Mouse (Mus musculus) spleen, adult 18-20 months (tissue): ENCODE results near the gene Nme1.
A peak's percentile ranks its signal among the peaks of the same experiment; 100 is the strongest.

Experiments used
- DNase-seq, 2 experiments: peaks; one replicate each; pipeline ENCODE4 v3.0.0; 2022; ENCODE audit warnings: mixed read lengths in 2 of 2

Nme1 gene

DNA sequence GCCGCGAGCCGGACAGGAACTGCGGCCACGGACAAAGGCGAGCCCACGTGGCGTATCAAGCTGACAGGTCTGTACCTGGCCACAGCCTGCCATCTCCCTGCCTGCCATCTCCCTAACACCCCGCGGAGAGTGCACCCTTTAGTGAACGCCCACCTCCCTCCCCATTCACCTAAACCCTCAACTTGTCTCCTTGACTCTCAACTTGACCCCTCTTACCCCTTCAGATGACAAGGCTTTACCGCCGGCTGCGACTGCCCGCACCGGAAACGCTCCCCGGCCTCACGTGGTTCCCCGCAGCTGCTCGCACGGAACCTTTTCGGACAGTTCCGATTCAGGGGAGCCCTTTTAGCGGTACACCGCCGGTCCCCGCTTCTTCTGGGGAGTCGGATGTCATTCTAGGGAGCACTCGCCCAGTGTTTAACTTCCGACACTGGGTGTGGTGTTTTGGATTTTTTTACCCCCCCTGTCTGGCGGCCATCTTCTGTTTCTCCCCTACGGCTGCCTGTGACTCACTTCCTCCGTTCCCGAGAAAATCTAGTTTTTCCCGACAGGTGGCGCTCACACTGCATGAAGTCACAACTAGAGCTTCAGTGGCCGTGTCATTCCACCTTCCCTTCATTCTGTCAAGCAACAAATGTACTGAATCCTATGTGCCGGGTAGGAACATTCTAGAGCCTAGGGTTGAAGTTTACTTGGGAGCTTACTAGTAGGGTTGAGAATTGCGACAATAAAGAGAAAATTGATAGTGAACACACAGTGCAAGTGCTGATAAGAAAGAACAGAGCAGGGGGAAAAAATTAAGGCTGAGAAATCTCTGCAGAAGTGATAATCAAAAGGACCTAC lies at the start of gene Nme1, which contains the start of gene Gm20390:
Gene Nme1 (minus strand): TSS at position 517 of the 843 bp plus-strand sequence.
Gene Gm20390 (minus strand): TSS at position 289 of the 843 bp plus-strand sequence.
- DNase-seq = peak; percentile 91 to 96

DNA sequence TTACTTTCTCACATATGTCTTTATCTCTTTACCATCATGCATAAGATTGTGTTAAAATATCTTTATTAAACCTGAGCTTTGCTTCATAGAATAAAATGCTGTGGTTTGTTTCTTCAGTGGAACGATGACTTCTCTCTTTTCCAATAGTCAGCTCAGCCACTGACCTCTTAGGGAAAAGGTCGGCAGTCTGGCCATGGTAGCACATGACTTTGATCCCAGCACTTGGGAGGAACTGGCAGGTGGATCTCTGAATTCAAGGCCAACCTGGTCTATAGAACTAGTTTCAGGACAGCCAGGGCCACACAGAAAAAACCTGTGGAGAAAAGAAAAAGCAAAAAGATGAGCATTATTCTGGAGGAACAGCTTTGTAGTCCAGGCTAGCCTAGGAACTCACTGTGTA lies 35.0 kb upstream of the Nme1 start:
- no peak for DNase-seq

DNA sequence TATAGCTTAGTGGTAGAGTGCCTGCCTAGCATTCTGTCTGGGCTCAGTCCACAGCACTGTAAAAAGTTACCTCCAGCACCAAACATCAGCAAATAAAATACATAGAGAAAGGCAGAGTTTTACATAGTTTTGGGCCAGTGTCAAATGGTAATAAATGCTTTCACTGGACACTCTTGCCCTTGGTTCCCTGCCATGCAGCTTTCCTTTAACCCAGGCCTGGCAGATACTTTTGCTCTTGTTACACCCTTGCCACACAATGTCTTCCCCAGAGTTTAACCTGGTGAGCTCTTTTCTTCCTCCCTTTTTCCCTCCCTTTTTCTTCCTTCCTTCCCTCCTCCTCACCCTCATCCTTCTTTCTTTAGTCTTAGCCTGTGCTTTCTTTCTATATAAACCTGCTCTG lies 31.0 kb upstream of the Nme1 start:
- DNase-seq = no peak

DNA sequence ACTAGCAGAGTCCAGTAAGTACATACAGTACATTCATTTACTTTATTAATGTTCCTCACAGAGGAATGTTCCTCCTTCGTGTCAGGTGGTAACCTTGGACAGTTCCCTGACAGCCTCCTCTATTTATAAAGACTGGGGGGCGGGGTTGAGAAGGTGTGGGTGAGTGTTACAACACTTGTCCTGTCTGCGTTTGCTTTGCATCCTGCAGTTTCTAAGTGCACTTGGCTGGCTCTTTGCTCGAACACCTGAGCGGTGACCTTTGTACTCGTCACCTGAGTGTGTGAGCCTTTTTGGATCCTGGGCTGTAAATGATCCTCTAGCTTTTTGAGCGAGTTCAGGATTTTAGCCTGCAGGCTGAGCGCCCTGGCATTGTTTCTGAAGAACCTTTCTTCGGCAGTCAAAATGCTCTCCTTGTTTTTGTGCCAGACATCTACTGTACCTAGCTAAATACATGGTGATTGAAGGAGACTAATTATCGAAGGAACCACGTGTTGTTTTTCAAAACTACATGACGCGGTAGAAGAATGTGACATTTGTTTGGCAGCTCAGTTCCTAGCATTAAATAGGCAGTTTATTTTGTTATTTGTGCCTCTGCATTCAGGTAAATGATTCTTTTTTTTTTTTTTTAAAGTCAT lies 28.9 kb upstream of the Nme1 start:
- peak in 1 of 2 experiments; percentile 27 for DNase-seq

DNA sequence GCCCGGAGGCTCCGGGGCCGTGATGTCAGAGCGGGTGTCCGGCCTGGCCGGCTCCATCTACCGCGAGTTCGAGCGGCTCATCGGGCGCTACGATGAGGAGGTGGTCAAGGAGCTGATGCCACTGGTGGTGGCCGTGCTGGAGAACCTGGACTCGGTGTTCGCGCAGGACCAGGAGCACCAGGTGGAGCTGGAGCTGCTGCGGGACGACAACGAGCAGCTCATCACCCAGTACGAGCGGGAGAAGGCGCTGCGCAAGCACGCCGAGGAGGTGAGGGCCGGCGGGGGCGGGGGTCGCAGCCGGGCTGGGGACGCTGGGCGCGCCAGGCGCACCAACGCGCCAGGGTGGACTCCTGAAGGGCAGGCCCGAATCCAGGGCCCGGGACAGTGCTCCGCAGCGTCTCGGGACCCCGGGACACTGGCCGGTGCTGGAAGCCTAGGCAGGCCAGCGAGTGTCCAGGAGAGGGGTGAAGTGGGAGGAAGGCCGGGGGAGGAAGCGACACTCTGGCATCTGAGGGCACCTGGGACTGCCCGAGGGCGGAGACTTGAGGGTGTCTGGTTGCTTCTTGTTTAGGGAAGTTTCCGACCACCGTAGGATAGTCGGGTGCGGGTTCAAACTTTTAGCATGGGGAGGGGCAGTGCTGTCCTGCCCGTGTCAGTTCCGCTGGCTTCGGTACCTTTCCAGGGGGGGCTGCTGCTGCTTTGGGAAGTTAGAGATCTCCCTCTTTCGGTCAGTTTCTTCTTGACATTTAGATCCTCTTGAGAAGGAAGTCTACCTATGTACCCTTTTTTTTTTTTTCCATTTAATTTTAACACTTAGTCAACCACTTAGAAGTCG lies 28.2 kb upstream of the Nme1 start:
- DNase-seq = peak; percentile 58

DNA sequence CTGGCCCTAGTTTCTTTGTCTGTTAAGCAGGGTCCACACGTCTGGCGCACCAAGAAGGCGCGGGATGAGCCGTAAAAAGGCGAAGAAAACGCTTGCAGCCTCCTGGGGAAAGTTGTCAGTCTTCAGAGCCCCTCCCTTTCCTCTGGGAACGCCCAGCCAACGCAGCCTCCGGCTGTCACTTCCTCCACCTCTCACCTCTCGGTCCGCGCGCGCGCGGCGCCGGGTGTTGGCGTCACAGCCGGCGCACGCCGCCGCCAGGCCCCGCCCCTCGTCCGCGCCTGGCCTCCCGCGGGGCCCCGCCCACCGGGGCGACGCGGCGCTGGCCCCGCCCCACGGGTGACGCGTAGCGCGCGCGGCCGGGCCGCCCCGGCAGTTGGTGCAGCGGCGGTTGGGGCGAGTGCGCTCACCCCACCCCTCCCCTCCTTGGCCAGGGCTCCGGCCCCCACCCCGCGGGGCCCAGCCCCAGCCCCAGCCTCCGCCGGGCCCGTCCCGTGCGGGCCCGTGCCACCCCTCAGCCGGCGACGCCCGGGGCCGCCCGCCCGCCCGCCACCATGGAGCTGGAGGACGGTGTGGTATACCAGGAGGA lies 27.5 kb upstream of the Nme1 start, which contains the start of gene Spag9:
Gene Spag9 (plus strand): TSS at position 372 of the 586 bp plus-strand sequence.
- peak; percentile 92 to 93 for DNase-seq

DNA sequence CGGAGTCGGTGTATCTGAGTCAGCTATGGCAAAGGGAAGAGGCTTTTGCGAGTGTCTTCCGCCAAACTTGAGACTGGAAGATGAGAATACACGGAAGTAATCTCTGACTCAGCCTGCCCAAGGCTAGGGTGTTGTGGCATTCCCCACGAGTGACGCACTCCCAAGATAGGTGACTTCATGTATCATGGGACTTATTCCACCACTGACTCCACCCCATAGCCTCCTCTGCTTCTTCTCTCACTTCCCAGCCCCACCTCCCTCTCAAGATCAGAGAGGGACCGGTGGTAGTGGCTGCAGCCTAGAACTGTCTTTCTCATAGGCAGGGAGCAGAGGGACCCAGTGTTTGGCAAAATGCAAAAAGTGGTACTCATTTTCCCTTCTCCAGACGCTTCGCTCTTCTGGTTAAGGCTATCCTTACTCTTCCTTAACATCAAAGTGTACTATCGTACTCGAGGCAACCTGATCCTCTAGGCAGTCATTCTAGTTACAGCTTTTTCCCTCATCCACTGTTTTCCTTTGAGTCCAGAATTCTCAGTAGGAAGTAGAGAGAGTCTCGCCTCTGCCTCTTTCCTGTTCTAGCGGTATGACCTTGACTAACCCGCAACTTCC lies 26.9 kb upstream of the Nme1 start:
- DNase-seq = peak; percentile 57 to 60

DNA sequence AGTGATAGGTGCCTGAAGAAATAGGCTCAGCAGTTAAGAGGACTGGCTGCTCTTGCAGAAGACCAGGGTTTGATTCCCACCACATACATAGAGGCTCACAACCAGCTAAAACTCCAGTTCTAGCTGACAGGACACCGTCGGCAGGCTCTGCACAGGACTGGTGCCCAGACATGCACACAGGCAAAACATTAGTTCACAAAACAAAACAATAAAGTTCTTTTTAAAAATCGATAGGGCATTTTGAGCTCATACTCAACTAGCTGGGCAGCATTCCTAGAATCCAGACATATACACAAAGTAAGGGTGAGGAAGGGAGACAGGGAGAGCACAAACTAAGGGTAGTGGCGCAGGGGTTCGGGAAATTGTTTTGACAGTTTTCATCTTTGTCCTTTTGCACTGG lies 26.2 kb upstream of the Nme1 start:
- DNase-seq = no peak

DNA sequence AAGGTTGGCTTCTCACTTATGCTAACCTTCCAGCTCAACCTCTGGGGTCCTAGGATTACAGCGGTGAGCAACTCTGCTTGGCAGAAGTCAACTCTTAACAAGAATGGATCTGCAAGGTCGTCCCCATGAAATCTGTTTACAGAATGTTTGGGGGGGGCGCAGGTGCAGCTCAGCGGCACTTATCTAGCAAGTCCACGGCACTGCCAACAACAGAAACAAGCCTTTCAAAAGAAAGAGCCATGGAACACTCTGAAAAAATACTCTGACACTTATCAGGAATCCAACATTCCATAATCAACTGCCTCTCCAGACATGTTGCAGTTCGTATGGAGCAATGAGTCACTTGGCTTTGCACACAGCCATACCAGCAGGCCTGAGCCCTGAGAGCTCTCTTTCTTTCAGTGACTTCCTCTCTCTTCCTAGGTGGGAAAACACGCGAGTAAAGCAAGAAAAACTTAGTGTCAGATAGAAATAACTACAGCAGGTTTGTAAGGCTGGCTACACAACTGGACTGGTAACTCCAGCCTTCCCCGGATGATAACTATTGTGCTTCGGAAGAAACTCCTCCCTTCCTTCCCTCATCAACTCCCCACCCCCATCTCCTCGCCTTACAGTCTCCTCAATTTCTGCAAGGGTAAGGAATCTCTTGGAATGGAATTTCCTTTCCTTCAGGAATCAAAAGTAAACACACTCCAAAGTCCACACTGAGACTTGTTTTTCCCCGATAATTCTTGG lies 20.2 kb upstream of the Nme1 start:
- DNase-seq = no peak

DNA sequence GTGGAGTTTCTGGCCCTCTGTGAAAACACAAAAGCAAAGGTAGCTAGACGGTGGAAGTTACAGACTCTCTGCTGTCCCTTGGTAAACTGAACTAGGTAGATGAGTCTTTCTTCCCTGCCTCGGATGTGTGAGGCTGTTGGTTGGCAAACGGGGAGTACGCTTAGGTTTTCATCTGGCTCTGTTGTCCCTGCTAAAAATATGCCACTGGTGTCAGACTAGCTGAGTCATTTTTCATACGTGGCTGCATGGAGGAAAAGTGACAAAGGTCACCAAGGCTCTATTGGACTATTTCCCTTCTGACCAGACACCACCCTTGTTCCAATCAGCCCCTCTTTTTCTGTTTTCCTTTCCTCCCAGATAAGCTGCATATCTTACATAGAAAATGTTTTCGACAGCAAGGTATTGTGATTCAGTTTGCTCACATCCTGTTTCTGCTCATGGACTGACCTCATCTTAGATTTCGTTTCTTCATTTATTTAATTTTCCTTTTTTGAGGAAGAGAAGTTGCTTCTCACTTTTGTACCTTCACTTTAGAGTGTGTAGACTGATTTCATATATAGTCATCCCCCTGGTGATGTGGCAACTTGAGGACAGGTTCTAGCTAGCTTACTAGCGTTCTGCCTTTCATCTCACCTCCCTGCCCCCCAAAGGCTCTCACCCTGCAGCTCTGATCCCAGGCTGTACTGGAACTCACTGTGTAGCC lies 19.5 kb upstream of the Nme1 start:
- no peak for DNase-seq

DNA sequence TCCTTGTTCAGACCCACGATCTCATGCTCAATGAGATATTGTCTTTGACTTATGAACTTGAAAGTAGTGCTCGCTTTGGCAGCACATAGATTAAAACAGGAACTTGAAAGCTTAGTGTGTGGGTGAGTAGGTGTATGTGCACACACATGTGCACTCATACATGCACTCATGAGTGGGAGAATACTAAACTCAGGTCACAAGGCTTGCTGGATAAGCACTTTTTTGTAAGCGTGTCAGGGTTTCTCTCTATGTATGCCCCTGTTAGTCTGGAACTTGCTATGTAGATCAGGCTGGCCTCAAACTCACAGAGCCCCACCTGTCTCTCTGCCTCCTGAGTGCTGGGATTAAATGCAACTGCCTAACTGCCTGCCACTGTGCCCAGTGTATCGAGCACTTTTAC lies 18.7 kb upstream of the Nme1 start:
- no peak for DNase-seq

DNA sequence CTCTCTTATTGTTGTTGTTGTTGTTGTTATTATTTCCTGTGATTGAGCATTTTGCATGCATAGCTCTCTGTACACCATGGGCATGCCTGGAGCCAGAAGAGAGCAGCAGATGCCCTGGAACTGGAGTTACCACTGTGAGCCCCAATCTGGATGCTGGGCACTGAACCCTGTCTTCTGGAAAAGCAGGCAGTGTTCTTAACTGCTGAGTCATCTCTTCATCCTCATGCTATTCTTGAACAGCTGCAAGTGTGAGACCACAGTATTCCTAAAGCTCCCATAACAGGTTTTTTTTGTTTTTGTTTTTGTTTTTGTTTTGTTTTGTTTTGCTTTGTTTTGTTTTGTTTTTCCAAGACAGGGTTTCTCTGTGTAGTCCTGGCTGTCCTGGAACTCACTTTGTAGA lies 18.0 kb upstream of the Nme1 start:
- no peak for DNase-seq

DNA sequence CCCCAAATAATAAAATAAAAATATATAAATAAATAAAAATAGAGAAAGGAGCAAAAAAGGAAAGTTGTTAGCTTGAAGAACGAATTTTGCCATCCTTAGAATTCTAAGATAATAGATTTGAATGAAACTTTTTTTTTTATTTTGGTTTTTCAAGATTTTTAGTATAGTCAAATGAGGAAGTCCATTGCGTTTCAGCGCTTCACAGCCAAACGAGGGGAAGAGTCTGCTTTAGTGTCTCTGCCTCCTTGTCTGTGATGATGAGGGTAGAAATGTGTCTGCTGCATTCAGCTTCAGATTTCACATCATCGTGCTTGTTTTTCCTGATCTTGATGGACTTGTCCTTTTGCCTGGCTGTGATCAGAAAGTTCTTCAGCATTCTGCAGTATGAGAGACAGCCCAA lies 16.9 kb upstream of the Nme1 start:
- DNase-seq = no peak

DNA sequence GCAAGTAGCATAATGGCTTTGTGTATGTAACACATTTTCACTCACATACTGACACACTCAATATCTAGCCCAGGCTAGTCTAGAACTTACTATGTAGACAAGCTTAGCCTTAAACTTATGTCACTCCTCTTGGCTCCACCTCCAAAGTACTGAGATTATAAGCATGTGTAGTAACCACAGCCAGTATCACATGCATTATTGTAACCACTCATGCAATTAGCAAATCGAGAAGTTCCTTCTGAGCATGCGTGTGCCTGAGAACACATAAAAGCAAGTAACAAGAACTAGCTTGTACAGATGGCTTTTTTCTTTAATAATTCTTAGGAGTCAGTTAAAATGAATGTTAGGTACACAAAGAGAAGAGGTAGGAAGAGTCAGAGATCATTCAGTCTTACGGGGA lies 16.3 kb upstream of the Nme1 start:
- no peak for DNase-seq

DNA sequence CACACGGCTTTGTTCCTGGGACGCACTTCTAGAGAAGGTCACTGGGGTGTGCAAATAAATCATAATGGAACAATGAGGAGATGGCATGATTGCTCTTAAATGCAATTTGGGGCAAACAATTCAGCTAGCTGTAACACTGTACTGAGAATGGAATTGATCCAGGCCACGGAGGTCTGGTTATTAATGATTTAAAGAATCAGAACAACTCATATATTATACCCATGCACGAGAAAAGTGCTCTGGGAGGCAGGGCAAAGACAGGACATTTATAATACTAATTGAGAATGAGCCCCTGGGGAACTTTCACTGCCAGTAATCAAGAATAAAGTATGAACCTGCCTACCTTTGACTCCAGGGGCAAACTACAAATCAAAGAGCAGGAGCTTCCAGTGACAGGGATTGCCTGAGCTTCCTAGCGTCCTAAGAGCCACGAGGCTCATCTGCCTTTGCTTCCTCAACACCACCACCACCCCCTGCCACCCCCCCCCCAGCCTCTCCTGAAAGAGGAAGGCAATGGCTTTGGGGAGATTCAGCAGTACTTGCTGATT lies 11.3 kb upstream of the Nme1 start:
- no peak for DNase-seq

DNA sequence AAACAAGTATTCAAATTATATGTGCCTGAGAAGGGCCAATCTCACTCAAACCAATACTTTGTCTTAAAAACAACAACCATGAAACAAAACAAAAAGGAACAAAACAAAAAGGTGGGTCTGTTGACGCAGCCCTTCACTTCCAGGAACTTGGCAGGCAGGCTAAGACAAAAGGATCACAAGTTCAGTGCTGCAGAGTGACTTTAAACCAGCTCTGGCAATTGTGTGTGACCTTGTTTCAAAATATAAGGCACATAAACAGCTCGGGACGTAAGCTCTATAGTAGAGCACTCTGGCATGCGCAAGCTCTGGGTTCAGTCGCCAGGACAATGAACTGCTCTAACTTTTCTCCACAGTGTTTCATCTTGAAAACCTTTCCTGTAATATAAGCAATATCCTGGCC lies 4.6 kb upstream of the Nme1 start:
- DNase-seq = no peak

DNA sequence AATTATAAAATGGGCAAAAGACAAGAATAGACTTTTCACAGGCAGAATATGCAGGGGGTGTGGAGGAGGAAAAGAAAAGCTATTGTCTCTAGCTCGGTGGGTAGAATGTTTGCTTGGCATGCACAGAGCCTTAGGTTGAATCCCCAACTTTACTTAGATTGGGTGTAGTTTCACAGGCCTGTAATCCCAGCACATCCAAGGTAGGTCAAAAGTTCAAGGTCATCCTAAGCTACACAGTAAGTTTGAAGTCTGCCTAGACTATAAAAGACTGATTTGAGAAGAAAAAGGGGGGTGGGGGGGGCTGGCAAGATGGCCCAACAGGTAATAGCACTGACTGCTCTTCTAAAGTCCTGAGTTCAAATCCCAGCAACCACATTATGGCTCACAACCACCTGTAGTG lies 1.5 kb upstream of the Nme1 start:
- no peak for DNase-seq

DNA sequence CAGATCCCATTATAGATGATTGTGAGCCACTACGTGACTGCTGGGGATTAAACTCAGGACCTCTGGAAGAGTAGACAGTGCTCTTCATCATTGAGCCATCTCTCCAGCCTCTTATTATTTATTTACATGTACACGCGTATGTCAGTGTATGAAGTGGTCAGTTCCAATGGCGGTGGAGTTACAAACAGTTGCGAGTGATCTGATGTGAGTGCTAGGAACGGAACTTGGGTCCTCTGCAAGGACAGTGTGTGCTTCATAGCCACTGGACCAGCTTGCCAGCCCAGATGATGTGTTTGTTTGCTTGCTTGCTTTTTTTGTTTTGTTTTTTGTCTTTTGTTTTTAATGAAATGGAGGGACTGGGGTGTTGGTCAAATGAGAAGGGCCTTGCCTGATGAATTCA lies 850 bp upstream of the Nme1 start:
- DNase-seq = no peak

DNA sequence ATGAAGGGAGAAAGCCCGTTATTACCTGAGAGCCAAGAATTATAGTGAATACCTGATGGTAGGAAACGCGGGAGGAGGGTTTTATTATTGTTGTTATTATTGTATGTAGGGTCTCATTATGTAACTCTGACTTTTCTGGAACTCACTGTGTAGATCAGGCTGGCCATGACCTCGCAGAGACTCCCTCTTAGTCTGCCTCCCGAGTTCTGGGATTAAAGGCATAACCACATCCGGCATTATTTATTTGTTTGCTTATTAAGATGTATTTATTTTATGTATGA lies 467 bp upstream of the Nme1 start:
- no peak for DNase-seq

DNA sequence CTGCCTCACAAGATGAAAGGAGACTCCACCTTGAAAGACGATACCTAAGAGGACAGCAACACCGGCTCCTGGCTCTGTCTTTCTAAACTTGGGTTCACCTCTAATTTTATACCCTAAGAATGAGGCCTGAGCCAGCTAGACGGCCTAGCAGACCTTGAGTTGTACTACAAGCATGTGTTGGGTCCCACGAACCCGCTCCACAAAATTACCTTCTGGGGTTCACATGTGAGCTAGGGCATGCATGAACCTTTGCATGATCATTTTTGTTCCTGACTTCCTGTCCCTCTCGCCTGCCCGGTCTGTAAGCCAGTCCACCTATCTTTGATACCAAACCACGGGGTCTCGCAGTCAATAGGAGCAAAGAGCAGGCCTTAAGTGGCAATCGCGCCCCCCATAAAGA lies 940 bp downstream of the Nme1 start:
- no peak for DNase-seq

DNA sequence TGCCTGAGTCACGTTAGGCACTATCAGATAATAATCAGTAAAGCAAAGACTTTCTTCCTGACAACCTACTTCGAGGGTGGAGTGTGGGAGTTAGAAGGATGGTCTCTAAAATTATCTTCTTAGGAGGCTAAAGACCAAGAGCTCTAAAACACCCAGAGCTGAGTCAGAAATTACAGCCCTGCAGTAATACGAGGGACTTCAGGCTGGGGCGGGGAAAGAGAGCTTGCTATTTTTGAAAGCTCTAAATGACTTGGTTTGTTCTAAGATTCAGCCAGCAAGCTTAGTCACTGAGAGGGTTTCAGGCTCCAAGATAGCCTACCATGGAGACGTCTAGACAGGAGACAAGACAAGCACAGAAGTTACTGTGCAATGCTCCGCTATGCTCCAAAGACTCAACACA lies 2.9 kb downstream of the Nme1 start:
- no peak for DNase-seq
